Mouse (Mus musculus) liver, adult 2 months (tissue): ENCODE measurements around the gene Msh6. TPM values are rescaled to one million over a fixed set of nuclear protein-coding genes. Genes with fewer than 3 reads are reported as not detected.
"Not testable (repeated sequence)": the region's sequence is repeated elsewhere in the genome, so short reads cannot be mapped to it uniquely, and the experiment has no call there.

Source experiments
- DNase-seq: peaks from one replicate; pipeline ENCODE4 v3.0.0-alpha.2; 2011; ENCODE audit warnings: low read depth, low spot score; ENCODE audit errors: extremely low read depth
- H3K27ac ChIP-seq: fragments of 200-500 bp; replicated peaks from 2 replicates; pipeline ENCODE4 v1.5.1; 2012; ENCODE audit warnings: low read depth, mild to moderate bottlenecking, control low read depth, inconsistent platforms, low read length; ENCODE audit not compliant: insufficient read depth
- H3K27me3 ChIP-seq: fragments of 200-500 bp; 2 replicates; pipeline ENCODE4 v1.6.1; 2012; ENCODE audit warnings: mild to moderate bottlenecking, moderate library complexity, low read length, inconsistent platforms; ENCODE audit not compliant: control insufficient read depth, insufficient read depth
- H3K36me3 ChIP-seq: fragments of 200-500 bp; 2 replicates; pipeline ENCODE4 v1.6.1; 2012; ENCODE audit warnings: low read length, inconsistent platforms; ENCODE audit not compliant: control insufficient read depth, insufficient read depth
- H3K4me1 ChIP-seq: fragments of 200-500 bp; 2 replicates; pipeline ENCODE4 v1.6.1; 2011; ENCODE audit warnings: low read length; ENCODE audit not compliant: control insufficient read depth, insufficient read depth
- H3K4me3 ChIP-seq: fragments of 200-500 bp; 2 replicates; pipeline ENCODE4 v1.5.1; 2011; ENCODE audit warnings: low read depth, mild to moderate bottlenecking, control low read depth, low read length, moderate library complexity; ENCODE audit not compliant: insufficient read depth
- H3K79me2 ChIP-seq: fragments of 200-500 bp; 2 replicates; pipeline ENCODE4 v1.6.1; 2012; ENCODE audit warnings: inconsistent platforms, mild to moderate bottlenecking, low read length, moderate library complexity; ENCODE audit not compliant: control insufficient read depth, insufficient read depth
- H3K9ac ChIP-seq: fragments of 200-500 bp; 2 replicates; pipeline ENCODE4 v1.6.1; 2012; ENCODE audit warnings: low read depth, mild to moderate bottlenecking, control low read depth, inconsistent platforms, low read length
- CTCF ChIP-seq: fragments of 200-500 bp; IDR thresholded peaks from 2 replicates; pipeline ENCODE4 v1.5.1; 2011; ENCODE audit warnings: low read depth, low read length, control low read depth
- POLR2A ChIP-seq: fragments of 200-500 bp; IDR thresholded peaks from 2 replicates; pipeline ENCODE4 v1.6.1; 2011; ENCODE audit warnings: low read length, control low read depth; ENCODE audit not compliant: insufficient read depth; ENCODE audit errors: extremely low read depth
- WGBS: fragments of 180-500 bp; shearing (Covaris S2); methylation state at CpG from one replicate; pipeline ENCODE4 v1.1.7; 2018; 5-methylcytosine and 5-hydroxymethylcytosine counted together
- polyA plus RNA-seq: library from polyadenylated mRNA; depleted of rRNA; stranded (reverse); fragments of >200 nt; gene quantifications from 2 replicates; pipeline ENCODE4 v1.2.3, GENCODE M21; 2012; rRNA removed
- total RNA-seq: library from RNA; depleted of rRNA; stranded (reverse); fragments of >200 nt; gene quantifications from 2 replicates; pipeline ENCODE4 v1.2.3, GENCODE M21; 2014; rRNA removed

Msh6 gene
- total RNA-seq (7.2 and 7.9 TPM in 2 replicates), polyA plus RNA-seq (1.1 and 1.4 TPM in 2 replicates)

DNA sequence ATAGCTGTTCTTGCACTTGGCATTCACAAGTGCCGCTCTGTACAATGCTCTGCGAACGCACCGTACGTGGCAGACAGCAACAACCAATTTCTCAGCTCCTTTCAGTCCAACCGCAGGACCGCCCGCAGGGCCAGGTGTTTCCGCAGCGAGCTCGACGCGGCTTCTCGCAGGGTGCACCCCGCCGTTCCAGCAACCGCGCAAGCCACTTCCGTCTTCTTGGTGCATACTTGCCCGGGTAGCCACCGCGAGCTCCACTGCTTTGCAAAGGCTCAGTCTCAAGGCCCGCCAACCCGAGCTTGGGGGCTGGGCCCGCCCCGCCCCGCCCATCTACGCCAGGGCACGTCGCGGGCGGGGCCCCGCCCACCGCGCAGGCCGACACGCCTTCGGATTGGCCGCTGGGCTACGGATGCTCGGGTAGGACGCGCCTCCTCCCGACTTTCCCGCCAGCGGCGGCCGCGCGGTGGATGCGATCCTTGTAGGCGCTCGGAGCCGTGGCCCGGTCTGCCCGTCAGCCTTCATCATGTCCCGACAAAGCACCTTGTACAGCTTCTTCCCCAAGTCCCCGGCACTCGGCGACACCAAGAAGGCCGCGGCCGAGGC lies at the start of gene Msh6:
Gene Msh6 (plus strand): TSS at position 434 of the 600 bp plus-strand sequence.
- no peaks in the 10 kb centered on the region for H3K27me3 ChIP-seq
- peak within 1 kb of the TSS; percentile 78 for H3K9ac ChIP-seq
- peak within 1 kb of the TSS; percentile 36; the same call in 1 of the 2 replicates for H3K27ac ChIP-seq
- no peaks in the 10 kb centered on the region; the same call in 1 of the 2 replicates for H3K79me2 ChIP-seq
- TF ChIP-seq POLR2A (peak; percentile 68), CTCF (no peak)
- H3K36me3 ChIP-seq, result no peaks in the 10 kb centered on the region
- peak within 1 kb of the TSS; percentile 88 for H3K4me3 ChIP-seq
- H3K4me1 ChIP-seq, result peaks cover 2% of the 10 kb centered on the region; the same call in 1 of the 2 replicates
- under 1% methylated on average over 62 of the region's 63 CpGs for WGBS
- DNase-seq, result peak; percentile 78

DNA sequence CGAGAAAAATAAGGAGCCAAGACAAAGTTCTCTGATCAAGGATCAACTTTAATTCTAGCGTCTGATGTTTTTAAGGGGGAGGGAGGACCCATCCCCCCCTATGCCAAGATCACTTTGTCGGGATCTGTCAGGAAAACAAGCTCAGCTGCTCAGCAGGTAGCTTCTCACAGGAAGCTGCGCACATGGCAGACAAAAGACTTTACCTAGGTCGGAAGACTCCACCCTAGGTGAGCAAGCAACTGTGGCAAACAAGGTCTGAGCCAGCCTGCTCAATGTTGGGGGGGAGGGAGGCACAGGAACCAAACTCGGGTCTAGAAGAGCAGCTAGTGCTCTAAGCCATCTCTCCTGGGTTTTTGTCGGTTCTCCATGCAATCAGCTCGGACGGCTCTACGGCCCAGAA lies 40.5 kb upstream of the Msh6 start:
- no peaks in the 10 kb centered on the region; the same call in 1 of the 2 replicates for H3K27me3 ChIP-seq
- H3K4me3 ChIP-seq, result no peak overlapping the region
- DNase-seq, result no peak
- no peaks in the 10 kb centered on the region for H3K79me2 ChIP-seq
- TF ChIP-seq POLR2A (no peak), CTCF (no peak)
- no peaks in the 10 kb centered on the region for H3K4me1 ChIP-seq
- no peak overlapping the region for H3K9ac ChIP-seq
- 72% methylated on average over 10 of the region's 10 CpGs for WGBS
- H3K36me3 ChIP-seq, result no peaks in the 10 kb centered on the region
- H3K27ac ChIP-seq, result no peak overlapping the region

DNA sequence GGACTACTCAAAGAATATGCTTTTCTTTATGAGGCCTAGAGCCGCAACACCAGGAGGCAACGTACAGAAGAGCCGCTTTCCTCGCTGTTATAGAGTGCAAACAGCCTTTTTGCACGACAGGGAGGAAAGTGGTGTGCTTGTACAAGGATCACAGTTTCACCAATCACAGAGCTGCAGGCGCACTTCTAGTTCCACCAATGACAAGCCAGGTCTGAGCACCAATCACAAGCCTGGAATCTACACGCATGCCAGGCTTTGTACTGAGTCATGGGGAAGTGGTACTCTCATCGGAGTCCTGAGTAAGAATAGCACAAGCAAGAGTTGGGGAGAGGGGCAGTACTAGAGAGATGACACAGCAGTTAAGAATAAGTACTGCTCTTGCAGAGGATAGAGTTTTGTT lies 40.1 kb upstream of the Msh6 start:
- no peaks in the 10 kb centered on the region for H3K4me1 ChIP-seq
- 83% methylated on average over 8 of the region's 8 CpGs for WGBS
- H3K36me3 ChIP-seq, result no peaks in the 10 kb centered on the region
- TF ChIP-seq CTCF (no peak), POLR2A (no peak)
- H3K79me2 ChIP-seq, result no peaks in the 10 kb centered on the region
- H3K27ac ChIP-seq, result no peak overlapping the region
- no peak for DNase-seq
- no peak overlapping the region for H3K9ac ChIP-seq
- H3K4me3 ChIP-seq, result no peak overlapping the region
- no peaks in the 10 kb centered on the region; the same call in 1 of the 2 replicates for H3K27me3 ChIP-seq

DNA sequence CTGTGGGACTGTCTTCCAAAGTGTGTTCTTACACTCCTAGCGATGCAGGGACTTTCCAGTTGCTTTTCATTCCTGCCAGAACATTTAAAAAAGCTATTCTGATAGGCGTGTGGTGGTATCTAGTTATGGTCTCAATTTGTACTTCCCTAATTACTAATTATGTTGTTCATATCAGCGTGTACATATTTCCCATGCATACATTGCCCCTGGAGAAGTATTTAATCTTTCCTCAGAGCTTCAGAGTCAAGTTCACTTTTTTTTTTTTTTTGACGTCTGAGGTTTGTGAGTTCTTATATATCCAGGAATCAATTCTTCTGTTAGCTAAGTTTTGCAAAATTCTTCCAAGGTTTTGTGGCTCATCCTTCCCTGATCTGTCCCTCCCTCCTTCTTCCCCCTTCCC lies 38.7 kb upstream of the Msh6 start:
- no peaks in the 10 kb centered on the region; the same call in 1 of the 2 replicates for H3K27me3 ChIP-seq
- 74% methylated on average over 4 of the region's 4 CpGs for WGBS
- H3K4me3 ChIP-seq, result no peak overlapping the region
- no peak overlapping the region for H3K27ac ChIP-seq
- no peaks in the 10 kb centered on the region for H3K4me1 ChIP-seq
- no peak overlapping the region for H3K9ac ChIP-seq
- DNase-seq, result no peak
- no peaks in the 10 kb centered on the region for H3K79me2 ChIP-seq
- no peaks in the 10 kb centered on the region for H3K36me3 ChIP-seq
- TF ChIP-seq CTCF (no peak), POLR2A (no peak)

DNA sequence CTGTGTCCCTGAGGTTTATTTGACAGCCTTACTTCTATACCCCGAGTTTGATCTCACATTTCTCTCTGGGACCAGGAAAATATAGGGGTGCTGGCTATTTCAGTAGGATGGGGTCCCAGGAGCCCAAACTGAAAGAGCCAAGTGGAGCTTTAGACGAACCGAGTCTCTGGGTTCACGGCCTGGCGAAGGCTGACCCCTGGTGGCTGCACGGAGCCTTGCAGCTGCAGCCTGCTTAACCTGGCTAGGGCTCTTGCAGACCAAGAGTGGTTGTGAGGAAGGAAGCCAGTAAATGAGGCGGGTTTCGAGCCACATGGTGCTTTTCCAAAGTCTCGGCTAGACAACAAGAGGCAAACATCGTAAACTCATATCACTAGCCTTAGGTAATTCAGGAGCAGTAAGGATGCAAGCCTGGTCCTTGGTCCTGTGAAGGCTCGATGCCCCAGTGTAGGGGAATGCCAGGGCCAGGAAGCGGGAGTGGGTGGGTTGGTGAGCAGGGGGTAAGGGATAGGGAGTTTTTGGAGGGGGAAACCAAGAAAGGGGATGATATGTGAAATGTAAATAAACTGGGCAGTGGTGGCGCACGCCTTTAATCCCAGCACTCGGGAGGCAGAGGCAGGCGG lies 25.8 kb upstream of the Msh6 start:
- WGBS, result 39% methylated on average over 16 of the region's 16 CpGs
- no peak overlapping the region for H3K4me3 ChIP-seq
- no peak for TF ChIP-seq POLR2A
- TF ChIP-seq CTCF, result peak; percentile 99
- H3K79me2 ChIP-seq, result no peaks in the 10 kb centered on the region
- H3K4me1 ChIP-seq, result no peaks in the 10 kb centered on the region
- peak; percentile 37 for DNase-seq
- H3K36me3 ChIP-seq, result no peaks in the 10 kb centered on the region
- no peaks in the 10 kb centered on the region for H3K27me3 ChIP-seq
- no peak overlapping the region for H3K27ac ChIP-seq
- no peak overlapping the region for H3K9ac ChIP-seq

DNA sequence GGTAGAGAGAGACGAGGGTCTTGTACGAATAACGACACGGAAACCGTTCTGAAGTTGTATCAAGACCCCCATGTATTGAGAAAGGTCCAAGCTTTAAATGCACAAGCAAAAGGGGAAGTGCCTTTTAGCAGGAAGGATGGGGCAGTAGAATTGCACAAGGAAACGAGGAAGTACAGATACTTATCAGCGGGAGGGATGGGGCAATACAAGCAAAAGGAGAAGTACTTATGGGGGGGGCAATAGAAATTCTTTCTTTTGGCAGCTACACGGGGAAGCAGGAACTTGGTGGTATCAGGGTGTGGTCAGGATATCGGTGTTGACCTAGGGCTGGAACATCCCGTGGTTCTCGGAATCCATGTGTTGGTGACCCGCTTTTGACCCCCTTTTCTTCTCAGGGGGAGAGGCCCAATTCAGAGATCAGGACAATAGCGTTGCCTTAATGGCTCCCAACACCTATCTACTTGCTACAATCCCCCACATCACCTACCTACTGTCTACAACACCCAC lies 20.2 kb upstream of the Msh6 start:
- H3K9ac ChIP-seq, H3K36me3 ChIP-seq, H3K27ac ChIP-seq, DNase-seq, H3K27me3 ChIP-seq, H3K79me2 ChIP-seq, H3K4me3 ChIP-seq, H3K4me1 ChIP-seq: not testable (repeated sequence)
- WGBS, result 80% methylated on average over 13 of the region's 13 CpGs
